Mouse (Mus musculus): ENCODE measurements around the gene Klra10. TPM values are rescaled to one million over a fixed set of nuclear protein-coding genes. Genes with fewer than 3 reads are reported as not detected.
"Not testable (repeated sequence)": the region's sequence is repeated elsewhere in the genome, so short reads cannot be mapped to it uniquely, and the experiment has no call there.

The Klra10 gene
- total RNA-seq (2014; rRNA removed), result not detected in 2 replicates
- polyA plus RNA-seq (2012; rRNA removed), result not detected in 2 replicates

DNA sequence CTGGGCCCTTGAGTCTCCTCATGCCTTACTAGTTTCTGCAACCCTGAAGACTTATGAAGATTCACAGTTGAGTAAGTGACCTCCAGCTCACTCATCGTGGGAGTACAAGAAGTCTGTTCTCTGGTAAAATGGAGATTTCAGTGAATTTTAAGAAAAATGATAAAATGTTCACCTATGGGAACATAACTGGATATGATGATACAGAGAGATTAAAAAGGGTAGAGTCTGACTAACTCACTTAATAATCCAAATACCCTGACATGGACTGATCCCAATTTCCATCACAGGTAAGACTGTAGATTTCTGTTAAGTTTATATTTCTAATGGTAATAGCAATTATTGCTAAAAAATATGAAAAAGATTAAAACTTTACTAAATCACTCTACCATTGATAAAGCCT lies at the start of gene Klra10:
Klra10 (minus strand) TSS at position 101 of the 400 bp plus-strand sequence.
- not testable (repeated sequence) for H3K27ac ChIP-seq (replicated peaks; ENCODE audit: insufficient read depth, low read depth, low read length); H3K4me1 ChIP-seq (ENCODE audit: control insufficient read depth, insufficient read depth, low read length); H3K4me3 ChIP-seq (ENCODE audit: insufficient read depth, low read depth, low read length); H3K9ac ChIP-seq (ENCODE audit: low read depth, low read length); DNase-seq (ENCODE audit: extremely low read depth, low read depth, low spot score); H3K79me2 ChIP-seq (ENCODE audit: control insufficient read depth, insufficient read depth, low read length); H3K27me3 ChIP-seq (ENCODE audit: control insufficient read depth, insufficient read depth, low read length); H3K36me3 ChIP-seq (ENCODE audit: control insufficient read depth, insufficient read depth, low read length)
- WGBS, result 48% methylated on average over 1 of the region's 1 CpGs

DNA sequence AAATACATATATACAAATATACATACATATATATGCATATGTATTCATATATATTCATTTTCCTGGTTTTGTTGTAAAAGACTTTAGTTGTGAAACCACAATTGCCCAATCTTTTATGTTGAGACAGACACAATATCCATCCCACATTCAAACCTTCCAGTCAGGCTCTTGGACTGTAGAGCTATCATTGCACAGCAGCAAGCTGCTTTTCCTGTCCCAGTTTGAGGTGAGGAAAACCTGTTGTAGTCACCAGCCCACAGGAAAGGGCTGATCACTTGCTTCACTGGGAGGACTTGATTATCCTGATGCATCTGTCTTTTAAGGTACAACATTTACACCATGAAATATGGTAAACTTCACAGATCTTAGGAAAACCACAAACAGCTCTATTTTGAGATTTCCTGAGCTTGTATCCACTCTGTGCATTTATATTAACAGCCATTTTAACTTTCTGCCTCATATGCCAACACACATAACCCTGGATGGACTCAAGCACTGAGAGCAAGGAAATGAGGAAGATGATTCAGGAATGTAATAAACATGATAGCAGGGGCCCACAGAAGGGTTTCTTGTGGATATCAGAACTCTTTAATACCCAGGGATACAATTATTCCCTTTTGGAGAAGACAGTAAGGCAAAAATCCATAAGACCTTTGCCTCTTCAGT lies 6.4 kb upstream of the Klra10 start:
- H3K36me3 ChIP-seq (ENCODE audit: control insufficient read depth, insufficient read depth, low read length), result no peaks in the 10 kb centered on the region
- no peak for DNase-seq (ENCODE audit: extremely low read depth, low read depth, low spot score)

DNA sequence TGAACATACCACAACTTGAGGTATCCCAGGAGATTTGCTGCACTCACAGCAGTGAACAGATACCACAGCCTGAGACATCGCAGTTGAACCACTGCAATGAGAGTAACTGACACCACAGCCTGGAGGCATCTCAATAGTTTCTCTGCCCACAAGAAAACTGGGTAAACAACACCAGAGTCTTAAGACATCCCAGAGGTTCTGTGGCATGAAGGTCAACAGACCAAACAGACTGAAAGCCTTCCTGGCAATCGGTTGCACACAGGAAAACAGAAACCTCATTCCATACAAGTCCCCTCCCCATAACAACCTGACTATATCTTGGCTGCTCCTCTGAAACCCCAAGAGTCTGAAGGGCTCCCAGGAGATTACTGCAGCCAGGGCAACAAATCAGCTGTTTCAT lies 26.4 kb downstream of the Klra10 start:
- no peaks in the 10 kb centered on the region for H3K79me2 ChIP-seq (ENCODE audit: control insufficient read depth, insufficient read depth, low read length)
- H3K9ac ChIP-seq (ENCODE audit: low read depth, low read length), result no peak overlapping the region
- no peak overlapping the region for H3K4me3 ChIP-seq (ENCODE audit: insufficient read depth, low read depth, low read length)
- no peaks in the 10 kb centered on the region for H3K36me3 ChIP-seq (ENCODE audit: control insufficient read depth, insufficient read depth, low read length)
- no peak for DNase-seq (ENCODE audit: extremely low read depth, low read depth, low spot score)
- no peaks in the 10 kb centered on the region for H3K4me1 ChIP-seq (ENCODE audit: control insufficient read depth, insufficient read depth, low read length)
- no peaks in the 10 kb centered on the region for H3K27me3 ChIP-seq (ENCODE audit: control insufficient read depth, insufficient read depth, low read length)
- 81% methylated on average over 2 of the region's 2 CpGs for whole genome bisulfite sequencing
- H3K27ac ChIP-seq (replicated peaks; ENCODE audit: insufficient read depth, low read depth, low read length), result no peak overlapping the region
- TF ChIP-seq POLR2A (IDR thresholded peaks at IDR 0.05; ENCODE audit: extremely low read depth, insufficient read depth, low read length), result no peak
- TF ChIP-seq CTCF (IDR thresholded peaks at IDR 0.05; ENCODE audit: low read depth, low read length), result no peak

More for the DNA sequence above, 6.4 kb upstream of the Klra10 start:
- no peak overlapping the region for H3K4me3 ChIP-seq (ENCODE audit: insufficient read depth, low read depth, low read length)
- no peak overlapping the region for H3K27ac ChIP-seq (replicated peaks; ENCODE audit: insufficient read depth, low read depth, low read length)
- no peaks in the 10 kb centered on the region for H3K79me2 ChIP-seq (ENCODE audit: control insufficient read depth, insufficient read depth, low read length)
- no peaks in the 10 kb centered on the region for H3K27me3 ChIP-seq (ENCODE audit: control insufficient read depth, insufficient read depth, low read length)
- no peak for TF ChIP-seq CTCF (IDR thresholded peaks at IDR 0.05; ENCODE audit: low read depth, low read length)
- TF ChIP-seq POLR2A (IDR thresholded peaks at IDR 0.05; ENCODE audit: extremely low read depth, insufficient read depth, low read length), result no peak
- no peaks in the 10 kb centered on the region for H3K4me1 ChIP-seq (ENCODE audit: control insufficient read depth, insufficient read depth, low read length)
- no peak overlapping the region for H3K9ac ChIP-seq (ENCODE audit: low read depth, low read length)

DNA sequence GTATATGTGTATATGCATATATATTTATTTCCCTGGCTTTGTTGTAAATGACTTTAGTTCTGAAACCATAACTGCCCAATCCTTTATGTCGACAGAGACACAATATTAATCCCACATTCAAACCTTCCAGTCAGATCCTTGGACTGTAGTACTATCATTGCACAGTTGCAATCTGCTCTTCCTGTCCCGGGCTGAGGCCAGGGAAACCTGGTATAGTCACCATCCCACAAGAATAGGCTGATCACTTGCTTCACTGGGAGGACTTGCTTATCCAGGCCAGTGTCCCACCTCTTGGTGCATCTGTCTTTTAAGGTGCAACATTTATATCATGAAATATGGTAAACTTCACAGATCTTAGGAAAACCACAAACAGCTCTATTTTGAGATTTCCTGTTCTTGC lies 44.2 kb downstream of the Klra10 start:
- Histone ChIP-seq H3K4me3 (ENCODE audit: insufficient read depth, low read depth, low read length) (no peak overlapping the region), H3K9ac (ENCODE audit: low read depth, low read length) (no peak overlapping the region), H3K4me1 (ENCODE audit: control insufficient read depth, insufficient read depth, low read length) (no peaks in the 10 kb centered on the region), H3K27me3 (ENCODE audit: control insufficient read depth, insufficient read depth, low read length) (no peaks in the 10 kb centered on the region), H3K79me2 (ENCODE audit: control insufficient read depth, insufficient read depth, low read length) (no peaks in the 10 kb centered on the region), H3K27ac (replicated peaks; ENCODE audit: insufficient read depth, low read depth, low read length) (no peak overlapping the region), H3K36me3 (ENCODE audit: control insufficient read depth, insufficient read depth, low read length) (no peaks in the 10 kb centered on the region)
- no peak for TF ChIP-seq CTCF (IDR thresholded peaks at IDR 0.05; ENCODE audit: low read depth, low read length)
- no peak for TF ChIP-seq POLR2A (IDR thresholded peaks at IDR 0.05; ENCODE audit: extremely low read depth, insufficient read depth, low read length)
- no peak for DNase-seq (ENCODE audit: extremely low read depth, low read depth, low spot score)
- 65% methylated on average over 2 of the region's 2 CpGs for WGBS

DNA sequence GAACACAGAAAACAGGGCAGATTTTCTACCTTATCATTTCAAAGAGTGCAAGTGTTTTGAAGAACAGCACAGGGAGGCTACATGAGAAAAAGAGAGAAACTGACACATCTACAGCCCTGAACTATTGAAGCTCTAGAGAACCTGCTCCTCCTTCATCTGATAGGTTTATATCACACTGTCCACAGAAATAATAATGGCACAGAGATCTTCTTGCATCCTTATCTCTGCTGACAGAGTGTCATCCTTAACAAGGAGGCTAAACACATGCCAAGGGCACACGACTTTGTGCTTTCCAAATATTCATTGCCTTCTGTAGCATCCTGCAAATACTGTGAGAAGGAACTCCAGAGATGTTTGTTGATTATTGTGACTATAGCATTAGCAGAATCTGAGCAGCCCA lies 45.1 kb downstream of the Klra10 start:
- WGBS, result 34% methylated on average over 1 of the region's 1 CpGs
- TF ChIP-seq CTCF (IDR thresholded peaks at IDR 0.05; ENCODE audit: low read depth, low read length) (no peak), POLR2A (IDR thresholded peaks at IDR 0.05; ENCODE audit: extremely low read depth, insufficient read depth, low read length) (no peak)
- Histone ChIP-seq H3K4me1 (ENCODE audit: control insufficient read depth, insufficient read depth, low read length) (no peaks in the 10 kb centered on the region), H3K9ac (ENCODE audit: low read depth, low read length) (no peak overlapping the region), H3K36me3 (ENCODE audit: control insufficient read depth, insufficient read depth, low read length) (no peaks in the 10 kb centered on the region), H3K4me3 (ENCODE audit: insufficient read depth, low read depth, low read length) (no peak overlapping the region), H3K27me3 (ENCODE audit: control insufficient read depth, insufficient read depth, low read length) (no peaks in the 10 kb centered on the region), H3K27ac (replicated peaks; ENCODE audit: insufficient read depth, low read depth, low read length) (no peak overlapping the region), H3K79me2 (ENCODE audit: control insufficient read depth, insufficient read depth, low read length) (no peaks in the 10 kb centered on the region)
- no peak for DNase-seq (ENCODE audit: extremely low read depth, low read depth, low spot score)

DNA sequence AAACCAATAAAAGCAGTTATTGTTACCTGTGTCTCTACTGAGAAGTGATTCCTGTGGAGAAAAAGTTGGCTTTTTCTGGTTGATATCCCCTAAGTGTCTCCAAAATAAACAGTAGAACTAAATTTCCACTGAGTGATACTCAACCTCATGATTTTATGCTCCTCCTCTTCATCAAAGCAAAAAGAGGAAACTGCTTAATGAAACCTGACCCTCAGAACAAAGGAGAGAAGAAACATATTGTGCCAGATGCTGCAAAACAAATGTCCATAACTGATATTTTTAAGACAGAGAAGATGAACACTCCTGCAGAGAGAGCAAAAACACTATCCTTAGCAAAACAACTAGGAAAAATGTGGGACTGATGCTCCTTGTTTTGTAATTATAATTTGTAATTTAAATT lies 48.5 kb downstream of the Klra10 start, which contains the start of gene Klra7:
Klra7 (minus strand) TSS at position 101 of the 400 bp plus-strand sequence.
- TF ChIP-seq CTCF (IDR thresholded peaks at IDR 0.05; ENCODE audit: low read depth, low read length) (no peak), POLR2A (IDR thresholded peaks at IDR 0.05; ENCODE audit: extremely low read depth, insufficient read depth, low read length) (no peak)
- H3K4me1 ChIP-seq (ENCODE audit: control insufficient read depth, insufficient read depth, low read length), result no peaks in the 10 kb centered on the region
- no peak within 1 kb of the TSS for H3K9ac ChIP-seq (ENCODE audit: low read depth, low read length)
- no peaks in the 10 kb centered on the region for H3K27me3 ChIP-seq (ENCODE audit: control insufficient read depth, insufficient read depth, low read length)
- no peak within 1 kb of the TSS for H3K4me3 ChIP-seq (ENCODE audit: insufficient read depth, low read depth, low read length)
- DNase-seq (ENCODE audit: extremely low read depth, low read depth, low spot score), result no peak
- no peak within 1 kb of the TSS for H3K27ac ChIP-seq (replicated peaks; ENCODE audit: insufficient read depth, low read depth, low read length)
- H3K79me2 ChIP-seq (ENCODE audit: control insufficient read depth, insufficient read depth, low read length), result no peaks in the 10 kb centered on the region
- no peaks in the 10 kb centered on the region for H3K36me3 ChIP-seq (ENCODE audit: control insufficient read depth, insufficient read depth, low read length)

Other genes with a start within 250 kb of the Klra10 start
- gene Klra4, start 214.7 kb downstream of the Klra10 start, total RNA-seq (2014; rRNA removed), result not detected in 2 replicates
- not detected in 2 replicates for gene Klra4, start 214.7 kb downstream of the Klra10 start, polyA plus RNA-seq (2012; rRNA removed)
- not detected in 2 replicates for gene Klra8, start 152.0 kb downstream of the Klra10 start, total RNA-seq (2014; rRNA removed)
- not detected in 2 replicates for gene Klra8, start 152.0 kb downstream of the Klra10 start, polyA plus RNA-seq (2012; rRNA removed)
- 0.20 TPM in 1 of 2 replicates, not detected in the other for gene Klra9, start 88.8 kb downstream of the Klra10 start, total RNA-seq (2014; rRNA removed)
- gene Klra9, start 88.8 kb downstream of the Klra10 start, polyA plus RNA-seq (2012; rRNA removed), result not detected in 2 replicates
- gene Klra7, start 48.6 kb downstream of the Klra10 start, total RNA-seq (2014; rRNA removed), result 0.27 TPM in 1 of 2 replicates, not detected in the other
- not detected in 2 replicates for gene Klra7, start 48.6 kb downstream of the Klra10 start, polyA plus RNA-seq (2012; rRNA removed)
- 0.20 TPM in 1 of 2 replicates, not detected in the other for gene Klra3, start 55.6 kb upstream of the Klra10 start, total RNA-seq (2014; rRNA removed)
- not detected in 2 replicates for gene Klra3, start 55.6 kb upstream of the Klra10 start, polyA plus RNA-seq (2012; rRNA removed)
- gene Klra1, start 104.9 kb upstream of the Klra10 start, total RNA-seq (2014; rRNA removed), result 0.09 and 0.40 TPM in 2 replicates
- gene Klra1, start 104.9 kb upstream of the Klra10 start, polyA plus RNA-seq (2012; rRNA removed), result not detected in 2 replicates